10 mouse cellular contexts compared by ENCODE assay signal in the genomic region with DNA sequence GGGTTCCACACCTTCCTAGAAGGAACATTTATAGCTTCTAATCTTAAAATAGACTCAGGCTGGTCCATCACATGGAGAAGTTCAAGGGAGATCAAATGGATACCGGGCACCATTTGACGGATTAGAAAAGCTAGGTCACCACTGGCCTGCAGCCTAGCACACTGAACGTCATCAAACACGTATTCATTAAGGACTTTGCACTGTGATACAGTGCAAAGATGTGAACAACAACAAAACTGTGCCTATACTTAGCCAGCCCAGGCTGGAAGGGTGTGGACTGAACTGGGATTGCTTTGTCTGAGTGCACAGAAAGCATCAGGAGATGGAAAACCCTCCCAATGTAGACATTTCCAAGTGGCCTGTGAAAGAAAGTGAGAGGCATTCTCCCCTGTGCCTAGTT. TPM values are rescaled to one million over a fixed set of nuclear protein-coding genes. Genes with fewer than 3 reads are reported as not detected.
DNase-seq lines count a peak whose midpoint lies in the region; ATAC-seq lines count a peak whose summit lies in the region.
"Had no signal": no experiment of that assay in that cellular context is flagged by ENCODE, and none has a peak within 500 bp of the region (broad histone marks: within the 10 kb centered on the region; RNA-seq: fewer than 3 reads in every experiment).

No protein-coding gene starts in this region.

- peak overlapping the region; percentile 63 for H3K4me3 ChIP-seq in heart, embryonic 11.5 days (ENCODE audit: low read depth, low read length)
- H3K4me3 ChIP-seq in heart, embryonic 16.5 days (ENCODE audit: low read length): peak overlapping the region; percentile 66
- H3K4me3 ChIP-seq in midbrain, embryonic 11.5 days (ENCODE audit: low read depth, low read length): peak overlapping the region; percentile 55

- H3K4me2 ChIP-seq in heart, embryonic 11.5 days: peak overlapping the region; percentile 68
- H3K4me2 ChIP-seq in heart, embryonic 16.5 days (ENCODE audit: low read depth, low read length): peak overlapping the region; percentile 79
- peak overlapping the region; percentile 82 for H3K4me2 ChIP-seq in midbrain, embryonic 11.5 days

- H3K4me1 ChIP-seq in heart, embryonic 11.5 days (ENCODE audit: control insufficient read depth, insufficient read depth, low read length): peaks cover 11% of the 10 kb centered on the region; the same call in 1 of the 2 replicates
- peaks cover 9% of the 10 kb centered on the region for H3K4me1 ChIP-seq in heart, embryonic 16.5 days (ENCODE audit: control insufficient read depth, insufficient read depth, low read length)
- H3K4me1 ChIP-seq in midbrain, embryonic 11.5 days (ENCODE audit: control insufficient read depth, insufficient read depth, low read length): peaks cover 12% of the 10 kb centered on the region

- 77% methylated on average over 4 of the region's 4 CpGs for WGBS in heart, embryonic 11.5 days (ENCODE audit: insufficient replicate concordance)
- WGBS in heart, embryonic 16.5 days: 69% methylated on average over 4 of the region's 4 CpGs
- WGBS in midbrain, embryonic 11.5 days: 84% methylated on average over 4 of the region's 4 CpGs

- peak; percentile 32; the same call in 1 of the 2 replicates for ATAC-seq in heart, embryonic 11.5 days (replicated peaks; ENCODE audit: insufficient number of reproducible peaks, low FRiP score, low TSS enrichment)
- no peak for ATAC-seq in heart, embryonic 16.5 days (replicated peaks; ENCODE audit: extremely low read depth, insufficient read depth, low FRiP score)
- ATAC-seq in midbrain, embryonic 11.5 days (ENCODE audit: low FRiP score): peak; percentile 12; the same call in 1 of the 2 replicates

- no peaks in the 10 kb centered on the region for H3K9me3 ChIP-seq in heart, embryonic 11.5 days (replicated peaks; ENCODE audit: control insufficient read depth, low read length)
- H3K9me3 ChIP-seq in heart, embryonic 16.5 days (replicated peaks; ENCODE audit: control insufficient read depth, low read length): no peaks in the 10 kb centered on the region
- no peaks in the 10 kb centered on the region for H3K9me3 ChIP-seq in midbrain, embryonic 11.5 days (ENCODE audit: control insufficient read depth, low read length)

- DNase-seq in heart, postnatal 4 days: no peak
- DNase-seq in brain, adult 2 months (ENCODE audit: low read depth, low spot score): peak; percentile 46
- no peak for DNase-seq in midbrain, embryonic 11.5 days (ENCODE audit: low spot score, missing footprints)
- no peak for DNase-seq in urinary bladder, postnatal 10 days (ENCODE audit: low spot score)
- no peak for DNase-seq in urinary bladder, adult 2 months (ENCODE audit: low spot score)
- no peak for DNase-seq in left cerebral cortex, adult 11 months (ENCODE audit: low spot score)

- H3K27ac ChIP-seq in heart, embryonic 11.5 days (ENCODE audit: low read depth, low read length): peak overlapping the region; percentile 88
- peak overlapping the region; percentile 98 for H3K27ac ChIP-seq in heart, embryonic 16.5 days (ENCODE audit: low read length)
- peak overlapping the region; percentile 93 for H3K27ac ChIP-seq in midbrain, embryonic 11.5 days (ENCODE audit: low read depth, low read length)

- H3K27me3 ChIP-seq in heart, embryonic 11.5 days (ENCODE audit: control insufficient read depth, insufficient read depth, low read length): no peaks in the 10 kb centered on the region
- no peaks in the 10 kb centered on the region for H3K27me3 ChIP-seq in heart, embryonic 16.5 days (ENCODE audit: control insufficient read depth, insufficient read depth, low read length)
- H3K27me3 ChIP-seq in midbrain, embryonic 11.5 days (ENCODE audit: control insufficient read depth, insufficient read depth, low read length): no peaks in the 10 kb centered on the region

- H3K36me3 ChIP-seq in heart, embryonic 11.5 days (ENCODE audit: control insufficient read depth, insufficient read depth, low read length): no peaks in the 10 kb centered on the region; the same call in 1 of the 2 replicates
- peaks cover 5% of the 10 kb centered on the region; the same call in 1 of the 2 replicates for H3K36me3 ChIP-seq in heart, embryonic 16.5 days (ENCODE audit: control insufficient read depth, insufficient read depth)
- H3K36me3 ChIP-seq in midbrain, embryonic 11.5 days (ENCODE audit: control insufficient read depth, insufficient read depth, low read length): no peaks in the 10 kb centered on the region

- H3K9ac ChIP-seq in heart, embryonic 11.5 days (ENCODE audit: low read depth, low read length): peak overlapping the region; percentile 83
- peak overlapping the region; percentile 77 for H3K9ac ChIP-seq in heart, embryonic 16.5 days (ENCODE audit: low read length)
- H3K9ac ChIP-seq in midbrain, embryonic 11.5 days (ENCODE audit: low read length): peak overlapping the region; percentile 81

RNA-seq across cellular contexts. Expression of gene Lrrc61, which starts 0.8 kb away (rescaled TPM):
- polyA plus RNA-seq in heart, embryonic 11.5 days (2014; fragmentation: Nextera tagmentation; extraction: Ambion mirVana): 6.6 and 9.6 TPM in 2 replicates
- total RNA-seq in heart, postnatal 4 days (2021): 1 to 10 TPM; 7.5 to 9.1 TPM
- 6.7 and 8.2 TPM in 2 replicates for polyA plus RNA-seq in heart, embryonic 16.5 days (2015; fragmentation: Nextera tagmentation; extraction: Ambion mirVana)
- polyA plus RNA-seq in midbrain, embryonic 11.5 days (2014; fragmentation: Nextera tagmentation; extraction: Ambion mirVana): 15.5 and 15.9 TPM in 2 replicates
- 12.3 and 13.4 TPM in 2 replicates for polyA plus RNA-seq in urinary bladder, adult 2 months (2012; rRNA removed)
- total RNA-seq: MEL had no signal

RNA-seq across cellular contexts. Expression of gene Atp6v0e2, which starts 16.4 kb away (rescaled TPM):
- polyA plus RNA-seq in heart, embryonic 11.5 days (2014; fragmentation: Nextera tagmentation; extraction: Ambion mirVana): 19.8 and 24.1 TPM in 2 replicates
- 10 to 100 TPM; 14.0 to 16.4 TPM for total RNA-seq in heart, postnatal 4 days (2021)
- polyA plus RNA-seq in heart, embryonic 16.5 days (2015; fragmentation: Nextera tagmentation; extraction: Ambion mirVana): 17.4 and 20.0 TPM in 2 replicates
- 64.4 and 71.4 TPM in 2 replicates for polyA plus RNA-seq in midbrain, embryonic 11.5 days (2014; fragmentation: Nextera tagmentation; extraction: Ambion mirVana)
- polyA plus RNA-seq in urinary bladder, adult 2 months (2012; rRNA removed): 50.0 and 56.9 TPM in 2 replicates
- total RNA-seq: hematopoietic stem cell, adult 5-6 weeks; MEL had no signal

RNA-seq across cellular contexts. Expression of gene Rarres2, which starts 18.8 kb away (rescaled TPM):
- polyA plus RNA-seq in heart, embryonic 11.5 days (2014; fragmentation: Nextera tagmentation; extraction: Ambion mirVana): 16.4 and 18.3 TPM in 2 replicates
- total RNA-seq in heart, postnatal 4 days (2021): 10 to 100 TPM; 69.3 to 70.3 TPM
- polyA plus RNA-seq in heart, embryonic 16.5 days (2015; fragmentation: Nextera tagmentation; extraction: Ambion mirVana): 44.7 and 55.2 TPM in 2 replicates
- polyA plus RNA-seq in midbrain, embryonic 11.5 days (2014; fragmentation: Nextera tagmentation; extraction: Ambion mirVana): 1.4 and 1.6 TPM in 2 replicates
- 374 and 453 TPM in 2 replicates for polyA plus RNA-seq in urinary bladder, adult 2 months (2012; rRNA removed)
- total RNA-seq: hematopoietic stem cell, adult 5-6 weeks; MEL had no signal

RNA-seq across cellular contexts. Expression of gene Gm45021, which starts 35.6 kb away (rescaled TPM):
- 0.77 and 1.3 TPM in 2 replicates for polyA plus RNA-seq in heart, embryonic 11.5 days (2014; fragmentation: Nextera tagmentation; extraction: Ambion mirVana)
- total RNA-seq in heart, postnatal 4 days (2021): not detected
- polyA plus RNA-seq in heart, embryonic 16.5 days (2015; fragmentation: Nextera tagmentation; extraction: Ambion mirVana): not detected in 2 replicates
- polyA plus RNA-seq in midbrain, embryonic 11.5 days (2014; fragmentation: Nextera tagmentation; extraction: Ambion mirVana): not detected in 2 replicates
- 0.47 and 0.56 TPM in 2 replicates for polyA plus RNA-seq in urinary bladder, adult 2 months (2012; rRNA removed)
- total RNA-seq: hematopoietic stem cell, adult 5-6 weeks; MEL had no signal

RNA-seq across cellular contexts. Expression of gene Repin1, which starts 39.9 kb away (rescaled TPM):
- 22.0 and 26.5 TPM in 2 replicates for polyA plus RNA-seq in heart, embryonic 11.5 days (2014; fragmentation: Nextera tagmentation; extraction: Ambion mirVana)
- 10 to 100 TPM; 30.4 to 31.2 TPM for total RNA-seq in heart, postnatal 4 days (2021)
- 28.6 and 29.8 TPM in 2 replicates for polyA plus RNA-seq in heart, embryonic 16.5 days (2015; fragmentation: Nextera tagmentation; extraction: Ambion mirVana)
- polyA plus RNA-seq in midbrain, embryonic 11.5 days (2014; fragmentation: Nextera tagmentation; extraction: Ambion mirVana): 39.9 and 44.1 TPM in 2 replicates
- polyA plus RNA-seq in urinary bladder, adult 2 months (2012; rRNA removed): 45.0 and 45.4 TPM in 2 replicates
- total RNA-seq: MEL had no signal
